Mouse (Mus musculus) neural tube, embryonic 13.5 days (tissue): ENCODE data around the gene Map6. TPM values are rescaled to one million over a fixed set of nuclear protein-coding genes. Genes with fewer than 3 reads are reported as not detected.
A peak's percentile ranks its signal among the peaks of the same experiment; 100 is the strongest.

Experiments used
- ATAC-seq: fragments of 200-750 bp; cut with Nextera tagmentation; 2 replicates; pipeline ENCODE4 v1.8.0; 2017; ENCODE audit warnings: low read depth, mild to moderate bottlenecking, moderate TSS enrichment, moderate library complexity
- H3K27ac ChIP-seq: fragments of 300-500 bp; sonication (generic); replicated peaks from 2 replicates; pipeline ENCODE4 v1.5.1; 2015; ENCODE audit warnings: moderate library complexity, mild to moderate bottlenecking, inconsistent platforms
- H3K27me3 ChIP-seq: fragments of 300-500 bp; sonication (generic); 2 replicates; pipeline ENCODE4 v1.6.1; 2015; ENCODE audit warnings: mild to moderate bottlenecking, inconsistent platforms
- H3K36me3 ChIP-seq: fragments of 300-500 bp; sonication (generic); 2 replicates; pipeline ENCODE4 v1.6.1; 2015; ENCODE audit warnings: mild to moderate bottlenecking, inconsistent platforms
- H3K4me1 ChIP-seq: fragments of 300-500 bp; sonication (generic); replicated peaks from 2 replicates; pipeline ENCODE4 v1.6.1; 2015; ENCODE audit warnings: inconsistent platforms
- H3K4me2 ChIP-seq: fragments of 300-500 bp; sonication (generic); 2 replicates; pipeline ENCODE4 v1.6.1; 2015; ENCODE audit warnings: inconsistent platforms, mild to moderate bottlenecking, moderate library complexity
- H3K4me3 ChIP-seq: fragments of 300-500 bp; sonication (generic); 2 replicates; pipeline ENCODE4 v1.5.1; 2015; ENCODE audit warnings: mild to moderate bottlenecking, inconsistent platforms
- H3K9ac ChIP-seq: fragments of 300-500 bp; sonication (generic); 2 replicates; pipeline ENCODE4 v1.6.1; 2015; ENCODE audit warnings: moderate library complexity, mild to moderate bottlenecking, inconsistent platforms
- H3K9me3 ChIP-seq: fragments of 300-500 bp; sonication (generic); 2 replicates; pipeline ENCODE4 v1.6.1; 2016; ENCODE audit warnings: inconsistent platforms
- WGBS: fragments of 180-500 bp; shearing (Covaris S2); methylation state at CpG from one replicate; pipeline ENCODE4 v1.1.7; 2015; 5-methylcytosine and 5-hydroxymethylcytosine counted together
- polyA plus RNA-seq: library from polyadenylated mRNA; unstranded; fragments of >200 nt; fragmentation: Nextera tagmentation; extraction: Ambion mirVana; gene quantifications from 2 replicates; pipeline ENCODE4 v1.2.1, GENCODE M21; 2015

Map6 gene
- polyA plus RNA-seq, 1 experiment from 2014 or later, result 105 TPM

DNA sequence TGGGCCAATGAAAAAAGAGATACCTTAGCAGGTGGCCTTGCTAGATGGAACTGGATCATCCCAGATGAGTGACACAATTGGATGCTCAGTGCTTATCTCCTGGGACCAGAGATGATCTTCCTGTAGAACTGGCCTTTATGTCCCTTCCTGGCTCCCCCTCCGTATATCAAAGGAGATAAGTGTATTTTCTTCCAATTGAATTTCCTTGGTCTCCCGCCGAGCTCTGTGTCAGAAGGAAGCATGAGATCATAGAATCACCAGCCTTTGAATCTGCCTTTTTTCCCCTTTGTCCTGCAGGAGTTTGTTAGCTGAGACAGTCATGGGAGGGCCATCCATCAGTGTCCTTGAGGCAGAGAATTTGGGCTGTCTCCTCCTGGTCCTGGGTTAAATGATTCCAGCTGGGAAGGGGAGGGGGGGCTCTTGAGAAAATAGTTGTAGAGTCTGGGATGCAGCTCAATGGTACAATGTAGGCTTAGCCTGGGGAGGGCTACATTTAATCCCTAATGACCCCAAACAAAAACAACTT lies 33.5 kb downstream of the Map6 start:
- no peaks in the 10 kb centered on the region for H3K9me3 ChIP-seq
- ATAC-seq, result no peak
- H3K4me3 ChIP-seq, result no peak overlapping the region
- H3K9ac ChIP-seq, result no peak overlapping the region
- 10% methylated on average over 3 of the region's 3 CpGs for WGBS
- peaks cover 58% of the 10 kb centered on the region for H3K4me1 ChIP-seq
- H3K4me2 ChIP-seq, result no peak overlapping the region
- H3K36me3 ChIP-seq, result no peaks in the 10 kb centered on the region
- H3K27ac ChIP-seq, result peak overlapping the region; percentile 47
- no peaks in the 10 kb centered on the region for H3K27me3 ChIP-seq

DNA sequence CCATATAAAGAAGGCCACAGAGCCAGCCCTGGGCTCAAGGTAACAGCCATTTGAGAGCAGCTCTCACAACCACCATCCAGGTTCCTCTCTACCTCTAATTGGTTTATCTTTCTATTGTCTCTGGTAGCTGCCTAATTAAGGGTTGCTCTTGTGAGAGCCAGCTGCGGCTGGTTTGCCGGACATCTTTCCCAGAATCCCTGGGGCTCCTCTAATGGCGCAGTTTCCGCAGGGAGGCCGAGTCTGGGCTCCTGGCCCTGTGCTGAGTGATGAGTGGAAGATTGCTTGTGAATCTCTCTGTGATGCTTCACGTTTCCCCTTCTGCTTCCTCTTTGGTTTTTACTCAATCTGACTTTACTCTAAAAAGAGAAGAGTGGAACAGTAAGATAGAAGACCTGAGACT lies 36.8 kb downstream of the Map6 start:
- no peaks in the 10 kb centered on the region for H3K9me3 ChIP-seq
- H3K27me3 ChIP-seq, result no peaks in the 10 kb centered on the region
- peak overlapping the region; percentile 26; the same call in 1 of the 2 replicates for H3K9ac ChIP-seq
- no peaks in the 10 kb centered on the region for H3K36me3 ChIP-seq
- 20% methylated on average over 6 of the region's 6 CpGs for WGBS
- no peak overlapping the region for H3K4me3 ChIP-seq
- H3K4me1 ChIP-seq, result peaks cover 83% of the 10 kb centered on the region
- 0 out of 2 replicates have a peak, but pooled peaks have one; percentile 33 for ATAC-seq
- no peak overlapping the region for H3K4me2 ChIP-seq
- peak overlapping the region; percentile 87 for H3K27ac ChIP-seq

GRCm38 (mm10) chr7:99304949-99305372 lies 37.7 kb downstream of the Map6 start:
- WGBS, result 30% methylated on average over 5 of the region's 5 CpGs
- H3K4me2 ChIP-seq, result no peak overlapping the region
- no peaks in the 10 kb centered on the region for H3K36me3 ChIP-seq
- no peak overlapping the region for H3K4me3 ChIP-seq
- no peaks in the 10 kb centered on the region for H3K27me3 ChIP-seq
- ATAC-seq, result peak; percentile 58
- H3K9ac ChIP-seq, result peak overlapping the region; percentile 38; the same call in 1 of the 2 replicates
- peaks cover 89% of the 10 kb centered on the region for H3K4me1 ChIP-seq
- H3K27ac ChIP-seq, result peak overlapping the region; percentile 87
- no peaks in the 10 kb centered on the region for H3K9me3 ChIP-seq

GRCm38 (mm10) chr7:99305688-99306087 lies 38.4 kb downstream of the Map6 start:
- peak overlapping the region; percentile 87 for H3K27ac ChIP-seq
- WGBS, result 95% methylated on average over 4 of the region's 4 CpGs
- no peaks in the 10 kb centered on the region for H3K36me3 ChIP-seq
- no peak overlapping the region for H3K9ac ChIP-seq
- no peaks in the 10 kb centered on the region for H3K27me3 ChIP-seq
- no peak for ATAC-seq
- peaks cover 84% of the 10 kb centered on the region for H3K4me1 ChIP-seq
- no peak overlapping the region for H3K4me2 ChIP-seq
- H3K4me3 ChIP-seq, result no peak overlapping the region
- H3K9me3 ChIP-seq, result no peaks in the 10 kb centered on the region

DNA sequence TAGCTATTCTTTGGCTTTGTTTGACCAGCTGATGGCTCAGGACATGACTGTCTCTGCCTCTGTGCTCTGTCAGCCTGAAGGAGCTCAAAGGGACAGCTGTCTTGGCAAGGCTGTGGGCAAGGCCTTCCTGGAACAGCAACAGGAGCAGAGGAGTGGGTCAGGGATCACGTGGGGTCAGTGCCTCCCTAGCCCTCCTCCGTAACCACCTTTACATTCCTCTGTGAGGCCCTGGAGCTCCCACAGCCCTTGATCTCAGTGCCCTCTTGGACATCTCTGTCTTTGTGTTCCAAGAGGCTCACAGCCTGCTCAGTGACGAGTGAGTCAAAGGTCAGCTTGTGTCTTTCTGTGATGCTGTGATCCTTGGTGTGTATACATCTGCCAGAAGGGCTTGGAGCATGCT lies 39.4 kb downstream of the Map6 start:
- Histone ChIP-seq H3K27me3 (no peaks in the 10 kb centered on the region), H3K4me2 (no peak overlapping the region), H3K4me1 (peaks cover 84% of the 10 kb centered on the region), H3K9ac (no peak overlapping the region), H3K27ac (peak overlapping the region; percentile 49; the same call in 1 of the 2 replicates), H3K9me3 (no peaks in the 10 kb centered on the region), H3K36me3 (no peaks in the 10 kb centered on the region), H3K4me3 (no peak overlapping the region)
- ATAC-seq, result no peak
- WGBS, result 18% methylated on average over 3 of the region's 3 CpGs

DNA sequence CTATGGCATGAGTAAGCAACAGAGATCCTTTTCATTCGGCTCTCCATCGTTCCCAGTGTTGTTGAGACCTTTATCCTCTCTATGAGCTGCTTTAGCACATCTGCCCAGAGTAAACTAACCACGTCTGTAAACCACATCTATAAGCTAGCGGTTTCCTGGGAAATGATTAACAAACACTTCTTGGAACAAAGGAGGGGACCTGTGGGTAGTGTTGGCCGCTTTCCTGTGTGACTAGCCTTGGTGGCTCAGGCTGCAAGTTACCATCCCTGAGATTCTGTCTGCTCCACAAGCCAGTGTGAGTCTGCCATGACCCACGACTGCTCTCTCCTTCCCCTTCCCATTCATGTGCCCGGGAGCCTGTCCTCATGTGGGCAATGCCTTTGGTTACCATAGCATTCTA lies 44.2 kb downstream of the Map6 start:
- H3K4me3 ChIP-seq, result no peak overlapping the region
- 37% methylated on average over 7 of the region's 7 CpGs for WGBS
- peaks cover 10% of the 10 kb centered on the region for H3K36me3 ChIP-seq
- H3K27me3 ChIP-seq, result no peaks in the 10 kb centered on the region
- peaks cover 81% of the 10 kb centered on the region for H3K4me1 ChIP-seq
- H3K9ac ChIP-seq, result peak overlapping the region; percentile 61
- no peak for ATAC-seq
- no peaks in the 10 kb centered on the region for H3K9me3 ChIP-seq
- H3K4me2 ChIP-seq, result no peak overlapping the region
- peak overlapping the region; percentile 91 for H3K27ac ChIP-seq

- Histone ChIP-seq H3K27ac (peak overlapping the region; percentile 91), H3K36me3 (peaks cover 17% of the 10 kb centered on the region), H3K4me1 (peaks cover 81% of the 10 kb centered on the region), H3K9ac (peak overlapping the region; percentile 61), H3K4me2 (peak overlapping the region; percentile 34), H3K4me3 (no peak overlapping the region), H3K27me3 (no peaks in the 10 kb centered on the region), H3K9me3 (no peaks in the 10 kb centered on the region)
- peak; percentile 48 for ATAC-seq
- 53% methylated on average over 4 of the region's 4 CpGs for WGBS
These were observed 44.8 kb downstream of the Map6 start for GRCm38 (mm10) chr7:99312058-99312457.

- peak overlapping the region; percentile 61 for H3K9ac ChIP-seq
- H3K9me3 ChIP-seq, result no peaks in the 10 kb centered on the region
- H3K27ac ChIP-seq, result peak overlapping the region; percentile 91
- H3K36me3 ChIP-seq, result peaks cover 22% of the 10 kb centered on the region
- ATAC-seq, result peak; percentile 68
- H3K4me1 ChIP-seq, result peaks cover 83% of the 10 kb centered on the region
- no peaks in the 10 kb centered on the region for H3K27me3 ChIP-seq
- no peak overlapping the region for H3K4me3 ChIP-seq
- H3K4me2 ChIP-seq, result peak overlapping the region; percentile 34
- WGBS, result 16% methylated on average over 8 of the region's 8 CpGs
These were observed 45.5 kb downstream of the Map6 start for GRCm38 (mm10) chr7:99312671-99313143.

GRCm38 (mm10) chr7:99313253-99313652 lies 46.0 kb downstream of the Map6 start:
- Histone ChIP-seq H3K4me3 (no peak overlapping the region), H3K9ac (peak overlapping the region; percentile 61; the same call in 1 of the 2 replicates), H3K27me3 (no peaks in the 10 kb centered on the region), H3K4me2 (peak overlapping the region; percentile 34; the same call in 1 of the 2 replicates), H3K36me3 (peaks cover 28% of the 10 kb centered on the region), H3K9me3 (no peaks in the 10 kb centered on the region), H3K4me1 (peaks cover 79% of the 10 kb centered on the region), H3K27ac (peak overlapping the region; percentile 91)
- peak; percentile 54 for ATAC-seq
- 45% methylated on average over 8 of the region's 8 CpGs for whole genome bisulfite sequencing

GRCm38 (mm10) chr7:99314565-99314964 lies 47.3 kb downstream of the Map6 start:
- H3K27me3 ChIP-seq, result no peaks in the 10 kb centered on the region
- H3K4me3 ChIP-seq, result no peak overlapping the region
- 84% methylated on average over 4 of the region's 4 CpGs for WGBS
- H3K4me2 ChIP-seq, result no peak overlapping the region
- H3K4me1 ChIP-seq, result peaks cover 82% of the 10 kb centered on the region
- no peak overlapping the region for H3K27ac ChIP-seq
- peaks cover 36% of the 10 kb centered on the region for H3K36me3 ChIP-seq
- no peak for ATAC-seq
- no peak overlapping the region for H3K9ac ChIP-seq
- no peaks in the 10 kb centered on the region for H3K9me3 ChIP-seq

DNA sequence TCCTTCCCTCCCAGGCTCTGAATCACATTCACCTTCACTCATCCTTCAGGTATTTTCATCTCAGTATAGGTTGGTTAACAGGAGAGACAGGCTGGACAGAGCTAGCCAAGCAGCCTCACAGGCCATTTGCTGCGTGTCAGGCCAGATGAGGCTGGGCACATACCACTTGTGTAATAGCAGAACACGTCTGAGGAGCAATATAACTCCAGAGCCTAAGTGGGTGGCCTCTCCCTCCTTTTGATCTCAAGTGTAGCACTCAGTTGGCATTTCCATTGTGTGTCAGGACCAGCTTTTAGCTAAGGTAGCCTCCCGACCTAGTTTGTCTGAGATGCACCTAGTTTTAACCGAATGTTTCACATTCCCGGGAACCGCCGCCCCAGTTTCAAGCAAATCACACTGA lies 49.0 kb downstream of the Map6 start:
- Histone ChIP-seq H3K27ac (peak overlapping the region; percentile 38; the same call in 1 of the 2 replicates), H3K4me3 (no peak overlapping the region), H3K4me2 (no peak overlapping the region), H3K27me3 (no peaks in the 10 kb centered on the region), H3K4me1 (peaks cover 89% of the 10 kb centered on the region), H3K36me3 (peaks cover 38% of the 10 kb centered on the region), H3K9me3 (no peaks in the 10 kb centered on the region), H3K9ac (no peak overlapping the region)
- ATAC-seq, result no peak
- 64% methylated on average over 7 of the region's 7 CpGs for WGBS

DNA sequence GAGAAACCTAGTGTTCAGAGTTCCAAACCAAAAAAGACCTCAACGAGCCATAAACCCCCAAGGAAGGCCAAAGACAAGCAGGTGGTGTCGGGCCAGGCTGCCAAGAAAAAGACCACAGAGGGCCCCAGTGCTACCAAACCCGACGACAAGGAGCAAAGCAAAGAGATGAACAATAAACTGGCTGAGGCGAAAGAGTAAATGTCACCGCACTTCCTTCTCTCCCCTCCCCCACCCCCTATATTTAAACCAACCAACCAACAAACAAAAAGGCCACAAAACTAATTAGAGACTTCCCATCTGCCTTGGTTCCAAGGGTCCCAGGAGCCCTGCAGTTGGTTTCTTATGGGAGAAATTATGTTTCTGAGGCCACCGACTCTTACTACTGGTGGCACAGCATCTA lies 50.2 kb downstream of the Map6 start:
- H3K36me3 ChIP-seq, result peaks cover 47% of the 10 kb centered on the region
- no peak overlapping the region for H3K9ac ChIP-seq
- no peaks in the 10 kb centered on the region for H3K9me3 ChIP-seq
- 0 out of 2 replicates have a peak overlapping the region, but pooled peaks have one; percentile 38 for H3K27ac ChIP-seq
- no peak overlapping the region for H3K4me3 ChIP-seq
- peaks cover 76% of the 10 kb centered on the region for H3K4me1 ChIP-seq
- no peaks in the 10 kb centered on the region for H3K27me3 ChIP-seq
- H3K4me2 ChIP-seq, result no peak overlapping the region
- 37% methylated on average over 7 of the region's 7 CpGs for WGBS
- no peak for ATAC-seq

- WGBS, result 30% methylated on average over 14 of the region's 14 CpGs
- peaks cover 73% of the 10 kb centered on the region for H3K4me1 ChIP-seq
- H3K9me3 ChIP-seq, result no peaks in the 10 kb centered on the region
- H3K27ac ChIP-seq, result peak overlapping the region; percentile 43
- no peak for ATAC-seq
- H3K27me3 ChIP-seq, result no peaks in the 10 kb centered on the region
- no peak overlapping the region for H3K4me2 ChIP-seq
- peaks cover 63% of the 10 kb centered on the region for H3K36me3 ChIP-seq
- no peak overlapping the region for H3K4me3 ChIP-seq
- H3K9ac ChIP-seq, result peak overlapping the region; percentile 18
These were observed 53.3 kb downstream of the Map6 start for GRCm38 (mm10) chr7:99320524-99320923.
